In genomic region chr7:99073734-99074372, GRCm38 (mm10) we compare ENCODE assay signal across 8 mouse cellular contexts.
DNase-seq lines count a peak whose midpoint lies in the region; ATAC-seq and TF ChIP-seq lines count a peak whose summit lies in the region.

No protein-coding gene starts in this region.

- no peak overlapping the region for H3K27ac ChIP-seq in hindbrain, embryonic 12.5 days
- H3K27ac ChIP-seq in liver, postnatal 0 days (ENCODE audit: low read depth), result no peak overlapping the region

- no peak overlapping the region for H3K9ac ChIP-seq in hindbrain, embryonic 12.5 days
- no peak overlapping the region for H3K9ac ChIP-seq in liver, postnatal 0 days (replicated peaks)

- WGBS in hindbrain, embryonic 12.5 days, result 27% methylated on average over 7 of the region's 7 CpGs
- WGBS in liver, postnatal 0 days (ENCODE audit: insufficient replicate concordance), result 46% methylated on average over 7 of the region's 7 CpGs

- no peaks in the 10 kb centered on the region for H3K27me3 ChIP-seq in hindbrain, embryonic 12.5 days
- no peaks in the 10 kb centered on the region for H3K27me3 ChIP-seq in liver, postnatal 0 days (ENCODE audit: insufficient read depth, low read length)

- no peak for TF ChIP-seq EP300 in liver, postnatal 0 days (IDR thresholded peaks at IDR 0.05; ENCODE audit: low read depth)

- H3K36me3 ChIP-seq in hindbrain, embryonic 12.5 days, result no peaks in the 10 kb centered on the region
- 0 out of 2 replicates have a peak, but pooled peaks cover 4% of the 10 kb centered on the region for H3K36me3 ChIP-seq in liver, postnatal 0 days (replicated peaks; ENCODE audit: insufficient read depth, low read length)

- no peak overlapping the region for H3K4me3 ChIP-seq in hindbrain, embryonic 12.5 days
- H3K4me3 ChIP-seq in liver, postnatal 0 days (ENCODE audit: low read depth, low read length), result no peak overlapping the region

- no peak overlapping the region for H3K4me2 ChIP-seq in hindbrain, embryonic 12.5 days (replicated peaks)
- H3K4me2 ChIP-seq in liver, postnatal 0 days (ENCODE audit: low read depth, low read length), result no peak overlapping the region

- peak; percentile 64 for TF ChIP-seq CTCF in liver, postnatal 0 days (IDR thresholded peaks at IDR 0.05; ENCODE audit: low read depth)

- DNase-seq in cerebellum, postnatal 10 days, result peak; percentile 66 to 68
- DNase-seq in cerebellum, adult 11 months, result no peak
- DNase-seq in 3T3-L1 (ENCODE audit: low read depth, low spot score), result peak; percentile 69
- DNase-seq in cerebellum, postnatal 36 days, result peak; percentile 36 to 48
- peak; percentile 51 for DNase-seq in liver, postnatal 0 days
- peak; percentile 58 to 61 for DNase-seq in right cerebral cortex, postnatal 10 days (ENCODE audit: low spot score in 2 of 2)
- no peak for DNase-seq in urinary bladder, postnatal 4 days (ENCODE audit: low spot score in 2 of 2)

- no peaks in the 10 kb centered on the region for H3K9me3 ChIP-seq in hindbrain, embryonic 12.5 days (replicated peaks)
- H3K9me3 ChIP-seq in liver, postnatal 0 days (ENCODE audit: low read length), result no peaks in the 10 kb centered on the region

- no peaks in the 10 kb centered on the region for H3K4me1 ChIP-seq in hindbrain, embryonic 12.5 days
- H3K4me1 ChIP-seq in liver, postnatal 0 days (ENCODE audit: insufficient read depth), result peaks cover 9% of the 10 kb centered on the region; the same call in 1 of the 2 replicates

- peak; percentile 66 for ATAC-seq in hindbrain, embryonic 12.5 days (ENCODE audit: low FRiP score)
- ATAC-seq in liver, postnatal 0 days, result no peak

Comparison
In these comparisons a context has a peak if more than half of its experiments do, and no peak if none do; other contexts are left out.
1. DNase-seq: peak in cerebellum, postnatal 10 days (2 of 2), 3T3-L1 (single experiment), cerebellum, postnatal 36 days (2 of 2), liver, postnatal 0 days (single experiment) and right cerebral cortex, postnatal 10 days (2 of 2); none in cerebellum, adult 11 months (single experiment) and urinary bladder, postnatal 4 days (0 of 2).